Mouse (Mus musculus) layer of hippocampus, adult 2 months (tissue): ENCODE measurements around the gene Lrrc9. TPM values are rescaled to one million over a fixed set of nuclear protein-coding genes. Genes with fewer than 3 reads are reported as not detected.

Experiments
- DNase-seq, 2 experiments: peaks; one replicate each; pipeline ENCODE4 v3.0.0; 2022; ENCODE audit warnings: low spot score in 2 of 2
- H3K27ac ChIP-seq: fragments of 200-600 bp; 2 replicates; pipeline ENCODE4 v1.8.1; 2022
- H3K4me3 ChIP-seq: fragments of 200-600 bp; 2 replicates; pipeline ENCODE4 v1.8.1; 2022; ENCODE audit warnings: mild to moderate bottlenecking
- CTCF ChIP-seq: fragments of 200-600 bp; conservative IDR thresholded peaks from 2 replicates; pipeline ENCODE4 v1.8.1; 2022; ENCODE audit warnings: antibody characterized with exemption, mild to moderate bottlenecking, moderate library complexity
- total RNA-seq, 2 experiments: library from RNA; stranded (reverse); gene quantifications; 2 replicates each; pipeline ENCODE4 v1.2.3; 2021

The Lrrc9 gene
- total RNA-seq, 2 experiments from 2014 or later = 2.1 to 2.4 TPM

GRCm38 (mm10) chr12:72489995-72490394 lies 48.3 kb downstream of the Lrrc9 start:
- Histone ChIP-seq H3K4me3 (no peak overlapping the region), H3K27ac (no peak overlapping the region)
- no peak for DNase-seq
- TF ChIP-seq CTCF = no peak

- no peak overlapping the region for H3K4me3 ChIP-seq
- no peak overlapping the region for H3K27ac ChIP-seq
- TF ChIP-seq CTCF = no peak
- no peak for DNase-seq
Measured at GRCm38 (mm10) chr12:72491063-72491719, 49.5 kb downstream of the Lrrc9 start.

- no peak for DNase-seq
- H3K27ac ChIP-seq = no peak overlapping the region
- TF ChIP-seq CTCF = no peak
Measured at GRCm38 (mm10) chr12:72496866-72497600, 55.4 kb downstream of the Lrrc9 start.

GRCm38 (mm10) chr12:72509606-72510005 lies 67.9 kb downstream of the Lrrc9 start:
- H3K4me3 ChIP-seq = no peak overlapping the region
- no peak for TF ChIP-seq CTCF
- DNase-seq = no peak
- H3K27ac ChIP-seq = no peak overlapping the region

More at GRCm38 (mm10) chr12:72496866-72497600, 55.4 kb downstream of the Lrrc9 start:
- H3K4me3 ChIP-seq = no peak overlapping the region

- DNase-seq = peak; percentile 22 to 25
- H3K27ac ChIP-seq = no peak overlapping the region
- no peak overlapping the region for H3K4me3 ChIP-seq
- TF ChIP-seq CTCF = peak; percentile 86
Measured at GRCm38 (mm10) chr12:72515446-72515845, 73.8 kb downstream of the Lrrc9 start.

- Histone ChIP-seq H3K27ac (no peak overlapping the region), H3K4me3 (no peak overlapping the region)
- TF ChIP-seq CTCF = no peak
- DNase-seq = no peak
Measured at GRCm38 (mm10) chr12:72518114-72518728, 76.6 kb downstream of the Lrrc9 start.

GRCm38 (mm10) chr12:72519352-72519751 lies 77.7 kb downstream of the Lrrc9 start:
- no peak overlapping the region for H3K4me3 ChIP-seq
- TF ChIP-seq CTCF = no peak
- H3K27ac ChIP-seq = no peak overlapping the region
- no peak for DNase-seq

- TF ChIP-seq CTCF = no peak
- DNase-seq = no peak
- H3K4me3 ChIP-seq = no peak overlapping the region
- H3K27ac ChIP-seq = no peak overlapping the region
Measured at GRCm38 (mm10) chr12:72519855-72520254, 78.2 kb downstream of the Lrrc9 start.

- Histone ChIP-seq H3K4me3 (no peak overlapping the region), H3K27ac (no peak overlapping the region)
- peak; percentile 23 to 71 for DNase-seq
- peak; percentile 90 for TF ChIP-seq CTCF
Measured at GRCm38 (mm10) chr12:72520645-72521044, 79.0 kb downstream of the Lrrc9 start.

GRCm38 (mm10) chr12:72525588-72525987 lies 83.9 kb downstream of the Lrrc9 start:
- no peak for TF ChIP-seq CTCF
- Histone ChIP-seq H3K4me3 (no peak overlapping the region), H3K27ac (no peak overlapping the region)
- no peak for DNase-seq

- no peak overlapping the region for H3K27ac ChIP-seq
- no peak for DNase-seq
- no peak for TF ChIP-seq CTCF
- H3K4me3 ChIP-seq = no peak overlapping the region
Measured at GRCm38 (mm10) chr12:72532303-72532702, 90.6 kb downstream of the Lrrc9 start.

- Histone ChIP-seq H3K4me3 (no peak overlapping the region), H3K27ac (no peak overlapping the region)
- DNase-seq = no peak
- no peak for TF ChIP-seq CTCF
Measured at GRCm38 (mm10) chr12:72533986-72534385, 92.3 kb downstream of the Lrrc9 start.

GRCm38 (mm10) chr12:72535599-72535998 lies 93.9 kb downstream of the Lrrc9 start:
- TF ChIP-seq CTCF = no peak
- H3K27ac ChIP-seq = peak overlapping the region; percentile 90
- no peak for DNase-seq

More at GRCm38 (mm10) chr12:72535599-72535998, 93.9 kb downstream of the Lrrc9 start:
- H3K4me3 ChIP-seq = peak overlapping the region; percentile 97
